Mouse (Mus musculus) brain, embryonic 14.5 days (tissue): ENCODE results near the gene Tnnt2. TPM values are rescaled to one million over a fixed set of nuclear protein-coding genes. Genes with fewer than 3 reads are reported as not detected.

ENCODE experiments used
- DNase-seq: peaks from one replicate; pipeline ENCODE4 v3.0.0-alpha.2; 2011; ENCODE audit warnings: low read depth
- CTCF ChIP-seq: fragments of 200-500 bp; IDR thresholded peaks from 2 replicates; pipeline ENCODE4 v1.5.1; 2012; ENCODE audit warnings: inconsistent platforms, mild to moderate bottlenecking, moderate library complexity, borderline replicate concordance; ENCODE audit not compliant: insufficient read depth, insufficient read length; ENCODE audit errors: extremely low read depth
- POLR2A ChIP-seq: fragments of 200-500 bp; IDR thresholded peaks from 2 replicates; pipeline ENCODE4 v1.6.1; 2012; ENCODE audit warnings: mild to moderate bottlenecking, inconsistent platforms, borderline replicate concordance; ENCODE audit not compliant: poor library complexity, insufficient read depth, insufficient read length, severe bottlenecking; ENCODE audit errors: extremely low read depth
- polyA plus RNA-seq: library from polyadenylated mRNA; depleted of rRNA; stranded (reverse); fragments of >200 nt; gene quantifications from 2 replicates; pipeline ENCODE4 v1.2.3, GENCODE M21; 2012; rRNA removed

Tnnt2 gene
- polyA plus RNA-seq, 1 experiment, result 1.0 TPM

GRCm38 (mm10) chr1:135891424-135892216 lies 55.5 kb downstream of the Tnnt2 start:
- TF ChIP-seq CTCF, result no peak
- no peak for TF ChIP-seq POLR2A
- DNase-seq, result no peak

DNA sequence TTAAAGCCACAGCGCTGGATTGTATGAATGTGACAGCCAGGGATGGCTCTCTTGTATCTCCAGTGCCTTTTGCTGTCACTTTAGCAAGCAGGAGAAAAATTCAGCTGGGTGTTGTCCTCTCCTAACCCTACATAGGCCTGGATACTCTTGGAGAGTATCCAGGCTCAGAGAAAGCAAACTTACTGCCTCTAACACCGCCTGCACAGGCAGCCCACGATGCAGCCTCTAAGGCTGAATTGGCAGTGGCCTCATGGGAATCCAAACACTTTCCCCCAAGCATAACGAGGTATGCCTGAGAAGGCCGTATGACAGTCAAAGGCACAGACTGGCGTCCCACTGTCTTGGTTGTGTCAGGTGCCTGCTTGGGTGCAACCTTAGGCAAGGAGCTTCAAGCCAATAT lies 56.1 kb downstream of the Tnnt2 start:
- no peak for DNase-seq
- TF ChIP-seq CTCF, result no peak
- TF ChIP-seq POLR2A, result no peak

- TF ChIP-seq CTCF, result no peak
- TF ChIP-seq POLR2A, result no peak
- no peak for DNase-seq
These were observed 56.6 kb downstream of the Tnnt2 start for GRCm38 (mm10) chr1:135892764-135893163.

DNA sequence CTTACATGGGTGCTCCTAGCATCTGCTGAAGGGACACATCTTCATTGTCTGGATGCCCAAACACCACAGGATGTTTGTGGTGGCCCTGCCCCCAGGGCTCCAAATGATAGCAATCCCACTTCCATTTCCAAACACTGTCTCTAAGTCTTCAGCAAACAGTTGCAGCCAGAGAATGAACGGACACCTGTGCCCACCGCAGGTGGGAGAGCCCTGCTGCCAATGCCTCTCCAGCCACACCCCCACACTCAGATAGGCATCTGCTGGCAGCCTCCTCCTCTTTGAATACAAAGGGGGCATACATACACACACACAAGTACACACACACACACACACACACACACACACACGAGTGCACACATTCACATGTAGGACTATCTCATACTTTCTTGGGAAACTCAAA lies 57.2 kb downstream of the Tnnt2 start:
- TF ChIP-seq POLR2A (no peak), CTCF (no peak)
- DNase-seq, result no peak

GRCm38 (mm10) chr1:135895367-135895766 lies 59.2 kb downstream of the Tnnt2 start:
- DNase-seq, result no peak
- TF ChIP-seq POLR2A (no peak), CTCF (no peak)

DNA sequence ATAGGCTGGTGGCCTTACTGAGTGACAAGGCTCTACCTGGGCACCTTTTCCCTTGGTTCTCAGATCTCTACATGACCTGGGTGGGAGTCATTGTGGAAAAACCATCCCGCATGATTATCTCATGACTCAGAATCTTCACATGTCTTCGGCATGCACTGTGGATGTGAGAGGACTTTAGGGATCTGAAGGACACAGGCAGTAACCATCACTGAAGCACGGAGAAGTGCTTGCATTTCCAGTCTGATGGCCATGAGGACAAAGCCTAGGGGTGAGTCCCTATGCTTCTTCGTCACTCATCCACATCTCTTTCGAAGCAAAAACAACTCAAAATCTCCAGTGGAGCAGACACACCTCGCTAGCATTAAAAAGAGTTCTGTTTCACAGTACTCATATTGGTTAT lies 63.1 kb downstream of the Tnnt2 start:
- TF ChIP-seq CTCF (no peak), POLR2A (no peak)
- DNase-seq, result no peak

DNA sequence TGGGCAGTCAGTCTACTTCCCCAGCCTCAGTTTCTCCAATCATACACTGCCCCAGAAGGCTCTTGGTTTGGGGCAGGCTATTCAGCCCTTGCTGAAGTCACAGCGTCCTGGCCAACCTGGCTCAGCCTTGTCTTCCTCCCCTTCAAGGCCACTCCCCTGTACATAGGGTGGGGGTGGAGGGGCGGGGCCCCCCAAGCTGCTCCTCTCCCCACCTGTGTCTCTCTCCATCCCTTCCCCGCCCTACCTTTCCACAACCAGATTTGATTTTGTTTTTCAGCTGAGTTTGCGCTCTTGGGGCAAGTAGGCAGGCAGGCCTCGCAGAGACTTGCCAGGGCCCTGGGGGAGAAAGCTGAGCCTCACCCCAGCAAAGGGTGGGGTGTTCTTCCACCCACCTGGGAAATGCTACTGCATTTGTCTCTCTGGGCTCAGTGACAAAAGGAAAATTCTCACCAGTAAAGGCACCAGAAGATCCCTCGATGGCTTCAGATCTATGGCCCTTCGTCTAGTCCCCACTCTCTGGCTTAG lies 63.9 kb downstream of the Tnnt2 start:
- TF ChIP-seq POLR2A, result no peak
- no peak for TF ChIP-seq CTCF
- DNase-seq, result no peak

Other genes starting within 250 kb of the Tnnt2 start
- gene Nav1, start 229.1 kb upstream of the Tnnt2 start, polyA plus RNA-seq, result 54.0 and 92.9 TPM in 2 replicates
- gene Csrp1, start 116.3 kb upstream of the Tnnt2 start, polyA plus RNA-seq, result 28.4 and 29.1 TPM in 2 replicates
- gene Phlda3, start 70.2 kb upstream of the Tnnt2 start, polyA plus RNA-seq, result 18.6 and 20.1 TPM in 2 replicates
- 2.6 and 3.1 TPM in 2 replicates for gene Tnni1, start 56.9 kb upstream of the Tnnt2 start, polyA plus RNA-seq
- 0.81 and 0.93 TPM in 2 replicates for gene Lad1, start 17.8 kb upstream of the Tnnt2 start, polyA plus RNA-seq
- 1.8 and 2.6 TPM in 2 replicates for gene Pkp1, start 82.9 kb downstream of the Tnnt2 start, polyA plus RNA-seq
- gene Igfn1, start 170.0 kb downstream of the Tnnt2 start, polyA plus RNA-seq, result 0.04 and 0.11 TPM in 2 replicates
- 132 and 152 TPM in 2 replicates for gene Tmem9, start 171.8 kb downstream of the Tnnt2 start, polyA plus RNA-seq
- 0.15 and 0.30 TPM in 2 replicates for gene Ascl5, start 214.4 kb downstream of the Tnnt2 start, polyA plus RNA-seq
- 0.40 and 0.74 TPM in 2 replicates for gene Cacna1s, start 216.4 kb downstream of the Tnnt2 start, polyA plus RNA-seq